21 mouse cellular contexts compared by ENCODE assay signal in genomic region chr5:8346329-8346728, GRCm38 (mm10). TPM values are rescaled to one million over a fixed set of nuclear protein-coding genes. Genes with fewer than 3 reads are reported as not detected.
DNase-seq lines count a peak whose midpoint lies in the region; ATAC-seq and TF ChIP-seq lines count a peak whose summit lies in the region.
"Had no signal": no experiment of that assay in that cellular context is flagged by ENCODE, and none has a peak within 500 bp of the region (broad histone marks: within the 10 kb centered on the region; RNA-seq: fewer than 3 reads in every experiment).

No protein-coding gene starts in this region.

- H3K4me2 ChIP-seq in liver, embryonic 11.5 days = no peak overlapping the region
- no peak overlapping the region for H3K4me2 ChIP-seq in neural tube, embryonic 15.5 days
- H3K4me2 ChIP-seq: heart, embryonic 11.5 days; heart, embryonic 15.5 days; hindbrain, embryonic 14.5 days; intestine, embryonic 15.5 days had no signal

- H3K79me2 ChIP-seq in liver, adult 2 months (ENCODE audit: control insufficient read depth, insufficient read depth, low read length) = no peaks in the 10 kb centered on the region

- ATAC-seq in liver, embryonic 11.5 days (replicated peaks; ENCODE audit: low FRiP score) = no peak
- ATAC-seq in granulocyte monocyte progenitor cell, adult 5-6 weeks (replicated peaks; ENCODE audit: poor library complexity, severe bottlenecking) = peak; percentile 57
- ATAC-seq in megakaryocyte progenitor cell, adult 5-6 weeks (replicated peaks; ENCODE audit: poor library complexity) = peak; percentile 61
- ATAC-seq in neural tube, embryonic 15.5 days (ENCODE audit: low FRiP score) = no peak
- ATAC-seq: forebrain, embryonic 14.5 days; intestine, embryonic 15.5 days had no signal

- no peaks in the 10 kb centered on the region for H3K27me3 ChIP-seq in liver, adult 2 months (ENCODE audit: control insufficient read depth, insufficient read depth, low read length)
- no peaks in the 10 kb centered on the region for H3K27me3 ChIP-seq in liver, embryonic 11.5 days (replicated peaks; ENCODE audit: control insufficient read depth, insufficient read depth, low read length)
- H3K27me3 ChIP-seq in neural tube, embryonic 15.5 days (replicated peaks) = no peaks in the 10 kb centered on the region
- H3K27me3 ChIP-seq: heart, embryonic 15.5 days; intestine, embryonic 15.5 days had no signal

- H3K4me3 ChIP-seq in liver, adult 2 months (ENCODE audit: insufficient read depth, low read depth, low read length) = no peak overlapping the region
- H3K4me3 ChIP-seq in liver, embryonic 11.5 days (ENCODE audit: low read depth, low read length) = no peak overlapping the region
- H3K4me3 ChIP-seq in neural tube, embryonic 15.5 days (replicated peaks) = no peak overlapping the region
- H3K4me3 ChIP-seq: embryonic facial prominence, embryonic 10.5 days; heart, adult 2 months; heart, embryonic 15.5 days; hindbrain, embryonic 10.5 days; intestine, embryonic 15.5 days had no signal

- 0 out of 2 replicates have a peak overlapping the region, but pooled peaks have one; percentile 12 for H3K27ac ChIP-seq in liver, adult 2 months (replicated peaks; ENCODE audit: insufficient read depth, low read depth, low read length)
- no peak overlapping the region for H3K27ac ChIP-seq in liver, embryonic 11.5 days (ENCODE audit: low read depth, low read length)
- no peak overlapping the region for H3K27ac ChIP-seq in neural tube, embryonic 15.5 days (replicated peaks)
- H3K27ac ChIP-seq: embryonic facial prominence, embryonic 10.5 days; heart, adult 2 months; heart, embryonic 15.5 days; hindbrain, embryonic 10.5 days; hindbrain, embryonic 14.5 days; intestine, embryonic 15.5 days had no signal

- no peaks in the 10 kb centered on the region for H3K36me3 ChIP-seq in liver, adult 2 months (ENCODE audit: control insufficient read depth, insufficient read depth, low read length)
- no peaks in the 10 kb centered on the region for H3K36me3 ChIP-seq in liver, embryonic 11.5 days (ENCODE audit: control insufficient read depth, insufficient read depth, low read length)
- H3K36me3 ChIP-seq in neural tube, embryonic 15.5 days = no peaks in the 10 kb centered on the region
- H3K36me3 ChIP-seq: embryonic facial prominence, embryonic 10.5 days; heart, embryonic 15.5 days; hindbrain, embryonic 10.5 days; intestine, embryonic 15.5 days had no signal

- no peaks in the 10 kb centered on the region for H3K9me3 ChIP-seq in liver, embryonic 11.5 days (ENCODE audit: control insufficient read depth, low read length)
- no peaks in the 10 kb centered on the region for H3K9me3 ChIP-seq in neural tube, embryonic 15.5 days (replicated peaks)
- H3K9me3 ChIP-seq: embryonic facial prominence, embryonic 10.5 days; heart, embryonic 15.5 days; hindbrain, embryonic 10.5 days; intestine, embryonic 15.5 days had no signal

- H3K9ac ChIP-seq in liver, adult 2 months (ENCODE audit: low read depth, low read length) = no peak overlapping the region
- no peak overlapping the region for H3K9ac ChIP-seq in liver, embryonic 11.5 days (ENCODE audit: low read depth, low read length)
- no peak overlapping the region for H3K9ac ChIP-seq in neural tube, embryonic 15.5 days (replicated peaks)
- H3K9ac ChIP-seq: heart, embryonic 15.5 days; hindbrain, embryonic 14.5 days; intestine, embryonic 15.5 days had no signal

- no peaks in the 10 kb centered on the region for H3K4me1 ChIP-seq in liver, adult 2 months (ENCODE audit: control insufficient read depth, insufficient read depth, low read length)
- H3K4me1 ChIP-seq in liver, embryonic 11.5 days (replicated peaks; ENCODE audit: control insufficient read depth, insufficient read depth, low read length) = no peaks in the 10 kb centered on the region
- no peaks in the 10 kb centered on the region for H3K4me1 ChIP-seq in neural tube, embryonic 15.5 days
- H3K4me1 ChIP-seq: embryonic facial prominence, embryonic 10.5 days; heart, embryonic 15.5 days; hindbrain, embryonic 10.5 days; intestine, embryonic 15.5 days had no signal

- peak; percentile 25 for DNase-seq in liver, adult 2 months (ENCODE audit: extremely low read depth, low read depth, low spot score)
- no peak for DNase-seq in liver, embryonic 11.5 days (ENCODE audit: low spot score)
- peak; percentile 53 for DNase-seq in MEL-GATA-1-ER (ENCODE audit: extremely low read depth, low read depth)
- no peak for DNase-seq in urinary bladder, postnatal 4 days (ENCODE audit: low spot score in 2 of 2)
- no peak for DNase-seq in kidney, adult 8-10 months
- DNase-seq: adrenal gland, postnatal 14 days; cerebellum, adult 11-12 months; cerebellum, adult 9-11 months; cerebellum, postnatal 36 days; heart, adult 2 months; heart, postnatal 14 days had no signal

- no peak for TF ChIP-seq CTCF in liver, adult 2 months (IDR thresholded peaks at IDR 0.05; ENCODE audit: low read depth, low read length)

- no peak for TF ChIP-seq POLR2A in liver, adult 2 months (IDR thresholded peaks at IDR 0.05; ENCODE audit: extremely low read depth, insufficient read depth, low read length)

RNA-seq across cellular contexts. Expression of gene Adam22, which starts 21.6 kb away (rescaled TPM):
- 0.34 and 0.55 TPM in 2 replicates for total RNA-seq in liver, adult 2 months (2014; rRNA removed)
- 0.01 TPM in 1 of 2 replicates, not detected in the other for polyA plus RNA-seq in liver, adult 2 months (2012; rRNA removed)
- polyA plus RNA-seq in liver, embryonic 11.5 days (2014; fragmentation: Nextera tagmentation; extraction: Ambion mirVana) = 2.1 and 2.2 TPM in 2 replicates
- total RNA-seq in granulocyte monocyte progenitor cell, adult 5-6 weeks (2014; fragmentation: Nextera tagmentation) = 0.49 and 2.3 TPM in 2 replicates
- 1.2 and 1.5 TPM in 2 replicates for total RNA-seq in granulocyte monocyte progenitor cell, adult 5-6 weeks (2017)
- total RNA-seq in megakaryocyte progenitor cell, adult 5-6 weeks (2015) = 0.34 and 2.6 TPM in 2 replicates
- total RNA-seq in megakaryocyte progenitor cell, adult 5-6 weeks (2017) = 0.33 and 1.6 TPM in 2 replicates
- polyA plus RNA-seq in neural tube, embryonic 15.5 days (2015; fragmentation: Nextera tagmentation; extraction: Ambion mirVana) = 39.1 and 42.3 TPM in 2 replicates

Comparison
In these comparisons a context has a peak if more than half of its experiments do, and no peak if none do; other contexts are left out.
1. DNase-seq: peak in liver, adult 2 months (single experiment) and MEL-GATA-1-ER (single experiment); none in liver, embryonic 11.5 days (single experiment), urinary bladder, postnatal 4 days (0 of 2) and kidney, adult 8-10 months (0 of 2).
2. ATAC-seq: peak in granulocyte monocyte progenitor cell, adult 5-6 weeks (single experiment) and megakaryocyte progenitor cell, adult 5-6 weeks (single experiment); none in liver, embryonic 11.5 days (single experiment) and neural tube, embryonic 15.5 days (single experiment).